Mouse (Mus musculus): ENCODE data around the gene Speer4c.
"Not testable (repeated sequence)": the region's sequence is repeated elsewhere in the genome, so short reads cannot be mapped to it uniquely, and the experiment has no call there.

DNA sequence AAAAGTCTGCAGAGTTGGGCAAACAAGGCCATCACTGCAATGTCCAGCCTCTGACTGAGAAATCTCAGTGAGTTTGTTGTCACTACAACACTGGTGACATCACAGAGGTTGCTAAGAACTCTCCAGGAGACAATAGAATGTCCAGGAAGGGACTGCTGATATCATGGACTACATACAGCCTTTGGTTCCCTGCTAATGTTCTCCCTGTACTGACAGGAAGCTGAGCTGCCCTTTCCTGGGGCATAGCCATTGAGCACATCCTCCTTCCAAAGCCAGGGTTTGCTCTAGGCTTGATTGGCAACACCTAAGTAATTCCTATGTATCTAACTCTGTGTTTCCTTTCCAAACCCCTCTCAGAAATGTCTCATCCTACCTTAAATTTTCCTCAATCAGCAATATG lies at the start of gene Speer4c:
- not testable (repeated sequence) for TF ChIP-seq CTCF (IDR thresholded peaks at IDR 0.05; ENCODE audit: low read depth, low read length); POLR2A (IDR thresholded peaks at IDR 0.05; ENCODE audit: insufficient read depth, low read length)
